Mouse (Mus musculus): ENCODE measurements around the gene Myo1b. TPM values are rescaled to one million over a fixed set of nuclear protein-coding genes. Genes with fewer than 3 reads are reported as not detected.

Gene Myo1b
- total and polyA plus RNA-seq, 3 experiments, result 0.07 TPM; not detected in 1

- Histone ChIP-seq H3K27me3 (replicated peaks) (no peaks in the 10 kb centered on the region), H3K4me3 (replicated peaks in 1 of 3; ENCODE audit: low read depth in 2 of 3, low read length in 2 of 3, poor library complexity in 1 of 3) (no peak overlapping the region), H3K4me1 (ENCODE audit: control insufficient read depth in 1 of 2, insufficient read depth in 2 of 2) (no peaks in the 10 kb centered on the region), H3K4me2 (ENCODE audit: insufficient read depth, low read depth, poor library complexity, severe bottlenecking) (no peak overlapping the region), H3K9ac (ENCODE audit: insufficient read depth, low read depth) (no peak overlapping the region), H3K27ac (ENCODE audit: insufficient read depth, low read depth) (no peak overlapping the region), H3K9me3 (replicated peaks; ENCODE audit: low read length) (no peaks in the 10 kb centered on the region), H3K36me3 (replicated peaks in 1 of 2; ENCODE audit: control insufficient read depth in 1 of 2, insufficient read depth in 1 of 2, low read length in 1 of 2) (no peaks in the 10 kb centered on the region), H3K79me2 (replicated peaks; ENCODE audit: control insufficient read depth, extremely low read depth, insufficient read depth, poor library complexity, severe bottlenecking) (no peaks in the 10 kb centered on the region)
- in situ Hi-C loops (cut with MboI; ENCODE audit: low pct_ligation_motif_present, low pct_unique_long_range_greater_than_20kb, low sequenced_read_pairs), result no loop called here
- TF ChIP-seq CHD2 (IDR thresholded peaks at IDR 0.05; ENCODE audit: low read length), result no peak
- TF ChIP-seq RCOR1 (conservative IDR thresholded peaks at IDR 0.05; ENCODE audit: low read depth, low read length), result no peak
- TF ChIP-seq ETS1 (conservative IDR thresholded peaks at IDR 0.05; ENCODE audit: low read depth, low read length), result no peak
- no peak for TF ChIP-seq TCF12 (IDR thresholded peaks at IDR 0.05; ENCODE audit: low read depth, low read length)
- TF ChIP-seq ELF1 (IDR thresholded peaks at IDR 0.05; ENCODE audit: low read depth, low read length), result no peak
- no peak for TF ChIP-seq NRF1 (IDR thresholded peaks at IDR 0.05; ENCODE audit: low read depth, low read length)
- TF ChIP-seq SIN3A (IDR thresholded peaks at IDR 0.05; ENCODE audit: low read length), result no peak
- TF ChIP-seq USF1 (IDR thresholded peaks at IDR 0.05; ENCODE audit: low read depth, low read length), result no peak
- TF ChIP-seq ZMIZ1 (IDR thresholded peaks at IDR 0.05; ENCODE audit: low read depth, low read length), result no peak
- no peak for TF ChIP-seq USF2 (conservative IDR thresholded peaks at IDR 0.05; ENCODE audit: low read depth, low read length)
- no peak for TF ChIP-seq BHLHE40 (IDR thresholded peaks at IDR 0.05; ENCODE audit: low read depth, low read length)
- TF ChIP-seq E2F4 (IDR thresholded peaks at IDR 0.05; ENCODE audit: insufficient replicate concordance, low read depth, low read length), result no peak
- DNase-seq (ENCODE audit: extremely low read depth), result no peak
- dilution Hi-C loops (cut with MboI; ENCODE audit: extremely low pct_ligation_motif_present, extremely low pct_unique_long_range_greater_than_20kb, low sequenced_read_pairs), result no loop called here
Measured at GRCm38 (mm10) chr1:51862828-51863421, 52.9 kb downstream of the Myo1b start.

GRCm38 (mm10) chr1:51860837-51861236, 55.0 kb downstream of the Myo1b start:
- dilution Hi-C loops (cut with MboI; ENCODE audit: extremely low pct_ligation_motif_present, extremely low pct_unique_long_range_greater_than_20kb, low sequenced_read_pairs), result no loop called here
- no peaks in the 10 kb centered on the region for H3K79me2 ChIP-seq (replicated peaks; ENCODE audit: control insufficient read depth, extremely low read depth, insufficient read depth, poor library complexity, severe bottlenecking)
- no peak for DNase-seq (ENCODE audit: extremely low read depth)
- in situ Hi-C loops (cut with MboI; ENCODE audit: low pct_ligation_motif_present, low pct_unique_long_range_greater_than_20kb, low sequenced_read_pairs), result no loop called here
- H3K36me3 ChIP-seq (replicated peaks in 1 of 2; ENCODE audit: control insufficient read depth in 1 of 2, insufficient read depth in 1 of 2, low read length in 1 of 2), result no peaks in the 10 kb centered on the region
- H3K9ac ChIP-seq (ENCODE audit: insufficient read depth, low read depth), result no peak overlapping the region
- TF ChIP-seq EP300 (IDR thresholded peaks at IDR 0.05; ENCODE audit: low read length), result no peak
- H3K4me3 ChIP-seq (replicated peaks in 1 of 3; ENCODE audit: low read depth in 2 of 3, low read length in 2 of 3, poor library complexity in 1 of 3), result no peak overlapping the region
- H3K9me3 ChIP-seq (replicated peaks; ENCODE audit: low read length), result no peaks in the 10 kb centered on the region
- H3K27me3 ChIP-seq (replicated peaks), result no peaks in the 10 kb centered on the region
- H3K27ac ChIP-seq (ENCODE audit: insufficient read depth, low read depth), result no peak overlapping the region
- H3K4me1 ChIP-seq (ENCODE audit: control insufficient read depth in 1 of 2, insufficient read depth in 2 of 2), result no peaks in the 10 kb centered on the region
- no peak overlapping the region for H3K4me2 ChIP-seq (ENCODE audit: insufficient read depth, low read depth, poor library complexity, severe bottlenecking)

- Histone ChIP-seq H3K27ac (ENCODE audit: insufficient read depth, low read depth) (no peak overlapping the region), H3K4me3 (replicated peaks in 1 of 3; ENCODE audit: low read depth in 2 of 3, low read length in 2 of 3, poor library complexity in 1 of 3) (no peak overlapping the region), H3K27me3 (replicated peaks) (no peaks in the 10 kb centered on the region), H3K36me3 (replicated peaks in 1 of 2; ENCODE audit: control insufficient read depth in 1 of 2, insufficient read depth in 1 of 2, low read length in 1 of 2) (no peaks in the 10 kb centered on the region), H3K4me1 (ENCODE audit: control insufficient read depth in 1 of 2, insufficient read depth in 2 of 2) (no peaks in the 10 kb centered on the region), H3K9me3 (replicated peaks; ENCODE audit: low read length) (no peaks in the 10 kb centered on the region), H3K4me2 (ENCODE audit: insufficient read depth, low read depth, poor library complexity, severe bottlenecking) (no peak overlapping the region), H3K9ac (ENCODE audit: insufficient read depth, low read depth) (no peak overlapping the region), H3K79me2 (replicated peaks; ENCODE audit: control insufficient read depth, extremely low read depth, insufficient read depth, poor library complexity, severe bottlenecking) (no peaks in the 10 kb centered on the region)
- TF ChIP-seq UBTF (IDR thresholded peaks at IDR 0.05; ENCODE audit: low read depth, low read length), result no peak
- TF ChIP-seq SMC3 (IDR thresholded peaks at IDR 0.05; ENCODE audit: low read depth, low read length), result no peak
- no peak for TF ChIP-seq POLR2A (IDR thresholded peaks at IDR 0.05; ENCODE audit: low read depth, low read length)
- TF ChIP-seq PAX5 (IDR thresholded peaks at IDR 0.05; ENCODE audit: low read length), result no peak
- no peak for TF ChIP-seq ELF1 (IDR thresholded peaks at IDR 0.05; ENCODE audit: low read depth, low read length)
- TF ChIP-seq MAX (IDR thresholded peaks at IDR 0.05; ENCODE audit: low read length), result no peak
- TF ChIP-seq MYC (IDR thresholded peaks at IDR 0.05; ENCODE audit: low read depth, low read length), result no peak
- TF ChIP-seq NELFE (IDR thresholded peaks at IDR 0.05; ENCODE audit: low read depth, low read length), result no peak
- TF ChIP-seq E2F4 (IDR thresholded peaks at IDR 0.05; ENCODE audit: insufficient replicate concordance, low read depth, low read length), result no peak
- no peak for TF ChIP-seq KAT2A (IDR thresholded peaks at IDR 0.05; ENCODE audit: insufficient replicate concordance, low read length)
- no peak for TF ChIP-seq USF1 (IDR thresholded peaks at IDR 0.05; ENCODE audit: low read depth, low read length)
- no peak for TF ChIP-seq ETS1 (conservative IDR thresholded peaks at IDR 0.05; ENCODE audit: low read depth, low read length)
- TF ChIP-seq MAFK (IDR thresholded peaks at IDR 0.05; ENCODE audit: insufficient replicate concordance, low read length), result no peak
- TF ChIP-seq NRF1 (IDR thresholded peaks at IDR 0.05; ENCODE audit: low read depth, low read length), result no peak
- no peak for TF ChIP-seq TCF12 (IDR thresholded peaks at IDR 0.05; ENCODE audit: low read depth, low read length)
- TF ChIP-seq ZC3H11A (IDR thresholded peaks at IDR 0.05; ENCODE audit: low read depth, low read length), result no peak
- dilution Hi-C loops (cut with MboI; ENCODE audit: extremely low pct_ligation_motif_present, extremely low pct_unique_long_range_greater_than_20kb, low sequenced_read_pairs), result no loop called here
- no peak for DNase-seq (ENCODE audit: extremely low read depth)
- in situ Hi-C loops (cut with MboI; ENCODE audit: low pct_ligation_motif_present, low pct_unique_long_range_greater_than_20kb, low sequenced_read_pairs), result no loop called here
Measured at GRCm38 (mm10) chr1:51856946-51857345, 58.9 kb downstream of the Myo1b start.

Measured in CH12.LX (cell line).